Mouse (Mus musculus) cerebellum, adult 2 months (tissue): Measurements from ENCODE around the gene Sdr9c7.

Experiments used
- CTCF ChIP-seq: fragments of 200-500 bp; IDR thresholded peaks from 2 replicates; pipeline ENCODE4 v1.5.1; 2011; ENCODE audit warnings: low read depth, mild to moderate bottlenecking, control low read depth, low read length, moderate library complexity, borderline replicate concordance; ENCODE audit not compliant: insufficient read depth
- POLR2A ChIP-seq: fragments of 200-500 bp; IDR thresholded peaks from 2 replicates; pipeline ENCODE4 v1.6.1; 2011; ENCODE audit warnings: low read length, control low read depth, borderline replicate concordance; ENCODE audit not compliant: insufficient read depth

- TF ChIP-seq CTCF (no peak), POLR2A (no peak)
Observed at GRCm38 (mm10) chr10:127951390-127951789, 53.1 kb downstream of the Sdr9c7 start.
